Mouse (Mus musculus): Measurements from ENCODE around the gene Smyd3. TPM values are rescaled to one million over a fixed set of nuclear protein-coding genes. Genes with fewer than 3 reads are reported as not detected.

The Smyd3 gene
- polyA plus RNA-seq, 1 experiment from 2014 or later = 9.5 TPM

- Histone ChIP-seq H3K9me3 (replicated peaks) (no peaks in the 10 kb centered on the region), H3K4me2 (no peak overlapping the region), H3K4me1 (no peaks in the 10 kb centered on the region), H3K4me3 (no peak overlapping the region), H3K36me3 (no peaks in the 10 kb centered on the region), H3K27ac (no peak overlapping the region), H3K27me3 (replicated peaks) (no peaks in the 10 kb centered on the region), H3K9ac (no peak overlapping the region)
- 74% methylated on average over 3 of the region's 3 CpGs for WGBS (ENCODE audit: insufficient replicate concordance)
- ATAC-seq = no peak
Observed at GRCm38 (mm10) chr1:179126287-179126686, 391.6 kb downstream of the Smyd3 start.

DNA sequence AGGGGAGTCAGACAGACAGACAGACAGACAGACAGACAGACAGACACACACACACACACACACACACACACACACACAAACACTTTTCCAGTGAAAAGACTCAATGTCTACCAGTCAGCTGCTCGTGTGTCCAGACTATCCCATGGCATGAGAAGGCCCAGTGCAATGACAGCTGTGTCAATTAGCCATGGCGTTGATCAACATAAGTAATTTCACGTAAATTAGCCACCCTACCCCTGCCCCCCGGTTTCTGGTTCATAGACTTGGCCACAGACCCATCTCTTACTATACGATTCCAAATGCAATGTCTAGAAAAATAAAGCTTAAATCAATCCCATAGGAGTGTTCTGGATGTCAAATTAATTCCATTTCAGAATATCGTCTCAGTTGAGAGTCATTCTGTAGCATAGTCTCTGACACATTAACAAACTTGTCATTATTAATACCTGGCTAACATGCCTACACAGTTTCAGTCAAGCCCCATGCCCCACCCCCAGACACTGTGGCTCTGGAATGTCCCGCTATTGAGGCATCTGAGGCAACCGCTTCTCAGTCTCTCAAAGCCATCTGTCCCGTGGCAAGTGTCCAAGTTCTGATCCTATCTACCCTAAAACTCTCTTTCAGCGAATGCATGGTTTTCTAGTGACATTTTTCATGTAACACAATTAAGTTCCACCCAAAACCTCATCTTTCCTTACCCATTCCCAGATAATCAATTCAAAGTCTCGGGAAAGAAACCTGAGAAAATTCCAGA lies 395.2 kb downstream of the Smyd3 start:
- no peak overlapping the region for H3K9ac ChIP-seq
- H3K9me3 ChIP-seq (replicated peaks) = no peaks in the 10 kb centered on the region
- ATAC-seq = no peak
- H3K4me1 ChIP-seq = peaks cover 4% of the 10 kb centered on the region; the same call in 1 of the 2 replicates
- WGBS (ENCODE audit: insufficient replicate concordance) = 73% methylated on average over 11 of the region's 11 CpGs
- H3K27me3 ChIP-seq (replicated peaks) = no peaks in the 10 kb centered on the region
- H3K36me3 ChIP-seq = no peaks in the 10 kb centered on the region
- H3K4me3 ChIP-seq = no peak overlapping the region
- H3K27ac ChIP-seq = no peak overlapping the region
- no peak overlapping the region for H3K4me2 ChIP-seq

DNA sequence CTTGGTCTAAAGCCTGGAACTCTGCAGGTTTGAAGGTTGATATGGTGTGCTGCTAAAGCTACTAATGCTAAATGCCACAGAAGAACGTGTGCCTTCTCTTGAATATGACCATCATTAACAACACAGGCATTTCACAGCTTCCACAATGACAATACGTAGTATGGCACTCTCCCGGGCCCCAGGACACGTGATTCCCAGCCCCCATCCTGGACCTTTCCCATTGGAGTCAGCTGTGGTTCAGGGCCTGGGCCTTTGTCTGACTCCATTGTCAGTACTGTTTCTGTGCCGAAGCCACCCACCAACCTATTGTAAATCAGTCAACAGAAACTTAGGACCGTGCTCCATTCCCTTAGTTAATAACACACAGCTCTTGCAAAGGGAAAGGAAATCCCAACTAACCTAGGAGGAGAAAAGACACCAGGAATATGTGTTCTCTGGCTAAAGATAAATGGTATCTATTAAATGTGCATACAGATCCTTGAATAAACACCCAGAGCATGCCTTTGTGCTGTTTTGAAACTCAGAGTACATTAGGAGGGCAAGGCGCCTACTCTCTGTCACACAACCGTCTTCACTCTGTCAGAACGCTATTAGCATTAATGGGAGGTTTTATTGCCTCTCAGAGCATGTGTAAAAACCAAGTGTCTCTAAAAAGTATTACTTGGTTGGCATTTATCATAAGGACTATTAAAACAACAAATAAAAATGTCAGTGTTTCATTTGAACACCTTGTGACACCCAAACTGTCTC lies 397.4 kb downstream of the Smyd3 start:
- no peak overlapping the region for H3K9ac ChIP-seq
- no peak overlapping the region for H3K27ac ChIP-seq
- H3K27me3 ChIP-seq (replicated peaks) = no peaks in the 10 kb centered on the region
- 75% methylated on average over 9 of the region's 9 CpGs for WGBS (ENCODE audit: insufficient replicate concordance)
- ATAC-seq = no peak
- H3K4me3 ChIP-seq = no peak overlapping the region
- peaks cover 16% of the 10 kb centered on the region for H3K4me1 ChIP-seq
- no peak overlapping the region for H3K4me2 ChIP-seq
- no peaks in the 10 kb centered on the region for H3K36me3 ChIP-seq
- no peaks in the 10 kb centered on the region for H3K9me3 ChIP-seq (replicated peaks)

DNA sequence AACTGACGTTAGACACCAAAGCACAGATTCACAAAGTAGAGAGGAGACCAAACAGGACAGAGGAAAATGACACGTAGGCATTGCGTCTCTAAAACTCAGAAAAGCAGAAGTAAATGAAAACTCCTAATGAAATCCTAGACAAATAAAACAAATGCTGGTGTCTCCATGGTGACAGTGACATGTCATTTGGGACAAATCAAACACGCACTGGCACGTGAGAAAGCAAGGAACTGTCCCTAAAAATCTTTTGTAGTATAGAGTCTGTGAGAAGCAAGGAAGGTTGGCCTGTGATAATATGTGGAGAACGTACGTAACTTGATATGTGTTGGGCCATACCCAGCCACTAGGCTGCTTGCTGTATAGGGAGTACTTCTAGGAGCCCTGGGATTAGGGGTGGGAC lies 399.2 kb downstream of the Smyd3 start:
- ATAC-seq = no peak
- Histone ChIP-seq H3K4me1 (peaks cover 23% of the 10 kb centered on the region), H3K9ac (no peak overlapping the region), H3K27ac (no peak overlapping the region), H3K4me2 (no peak overlapping the region), H3K4me3 (no peak overlapping the region), H3K9me3 (replicated peaks) (peaks cover 4% of the 10 kb centered on the region; the same call in 1 of the 2 replicates), H3K27me3 (replicated peaks) (no peaks in the 10 kb centered on the region), H3K36me3 (no peaks in the 10 kb centered on the region)
- 70% methylated on average over 7 of the region's 7 CpGs for WGBS (ENCODE audit: insufficient replicate concordance)

- Histone ChIP-seq H3K27ac (peak overlapping the region; percentile 64), H3K4me1 (peaks cover 23% of the 10 kb centered on the region), H3K27me3 (replicated peaks) (no peaks in the 10 kb centered on the region), H3K9me3 (replicated peaks) (peaks cover 6% of the 10 kb centered on the region; the same call in 1 of the 2 replicates), H3K9ac (no peak overlapping the region; the same call in 1 of the 2 replicates), H3K4me2 (peak overlapping the region; percentile 44), H3K4me3 (no peak overlapping the region), H3K36me3 (no peaks in the 10 kb centered on the region)
- WGBS (ENCODE audit: insufficient replicate concordance) = 21% methylated on average over 10 of the region's 10 CpGs
- peak; percentile 71 for ATAC-seq
Observed at GRCm38 (mm10) chr1:179116729-179117663, 400.8 kb downstream of the Smyd3 start.

DNA sequence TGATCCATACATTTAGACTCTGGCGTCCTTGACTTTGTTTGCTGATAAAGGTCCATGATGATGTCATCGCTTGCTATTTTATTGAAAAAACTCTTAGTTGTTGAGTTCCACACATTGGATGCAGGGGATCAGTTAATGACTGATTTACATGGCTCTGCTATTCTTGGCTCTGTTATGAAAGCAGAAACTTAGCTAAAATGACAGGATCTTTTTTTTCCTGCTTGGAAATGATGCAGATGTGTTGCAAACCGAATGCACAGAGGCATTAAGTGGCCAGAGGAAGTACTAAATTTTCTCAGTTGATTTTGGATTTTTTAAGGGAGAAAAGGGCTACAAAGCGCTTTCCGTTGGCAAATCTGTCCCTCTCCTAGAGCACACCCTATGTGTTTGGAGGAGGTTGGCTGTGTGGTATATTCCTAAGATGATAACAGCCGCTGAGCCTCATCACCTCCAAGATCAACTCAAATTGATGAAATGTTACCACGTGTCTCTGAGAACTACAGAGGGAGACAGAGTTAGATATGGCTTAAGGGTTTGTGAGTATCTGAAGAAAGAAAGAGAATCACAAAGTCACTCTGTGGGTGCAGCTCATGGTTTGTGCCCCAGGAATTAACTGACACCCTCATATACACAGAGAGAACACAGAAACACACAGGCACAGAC lies 402.9 kb downstream of the Smyd3 start:
- no peak for ATAC-seq
- 66% methylated on average over 7 of the region's 7 CpGs for WGBS (ENCODE audit: insufficient replicate concordance)
- no peak overlapping the region for H3K4me2 ChIP-seq
- peaks cover 6% of the 10 kb centered on the region; the same call in 1 of the 2 replicates for H3K9me3 ChIP-seq (replicated peaks)
- H3K27ac ChIP-seq = no peak overlapping the region
- H3K9ac ChIP-seq = no peak overlapping the region
- no peaks in the 10 kb centered on the region for H3K36me3 ChIP-seq
- peaks cover 23% of the 10 kb centered on the region for H3K4me1 ChIP-seq
- H3K4me3 ChIP-seq = no peak overlapping the region
- H3K27me3 ChIP-seq (replicated peaks) = no peaks in the 10 kb centered on the region

- Histone ChIP-seq H3K4me1 (peaks cover 26% of the 10 kb centered on the region), H3K4me3 (no peak overlapping the region), H3K27me3 (replicated peaks) (no peaks in the 10 kb centered on the region), H3K4me2 (no peak overlapping the region), H3K36me3 (no peaks in the 10 kb centered on the region), H3K9ac (no peak overlapping the region), H3K27ac (no peak overlapping the region), H3K9me3 (replicated peaks) (peaks cover 6% of the 10 kb centered on the region; the same call in 1 of the 2 replicates)
- 79% methylated on average over 3 of the region's 3 CpGs for WGBS (ENCODE audit: insufficient replicate concordance)
- ATAC-seq = no peak
Observed at GRCm38 (mm10) chr1:179114385-179114784, 403.5 kb downstream of the Smyd3 start.

GRCm38 (mm10) chr1:179108759-179109158 lies 409.1 kb downstream of the Smyd3 start:
- no peak overlapping the region for H3K9ac ChIP-seq

GRCm38 (mm10) chr1:179107761-179108694 lies 409.8 kb downstream of the Smyd3 start:
- Histone ChIP-seq H3K9ac (no peak overlapping the region), H3K4me2 (peak overlapping the region; percentile 34), H3K9me3 (replicated peaks) (no peaks in the 10 kb centered on the region), H3K4me3 (peak overlapping the region; percentile 11; the same call in 1 of the 2 replicates), H3K27me3 (replicated peaks) (no peaks in the 10 kb centered on the region), H3K4me1 (peaks cover 25% of the 10 kb centered on the region), H3K36me3 (no peaks in the 10 kb centered on the region), H3K27ac (0 out of 2 replicates have a peak overlapping the region, but pooled peaks have one; percentile 45)
- ATAC-seq = no peak
- 56% methylated on average over 16 of the region's 16 CpGs for WGBS (ENCODE audit: insufficient replicate concordance)

More at GRCm38 (mm10) chr1:179108759-179109158, 409.1 kb downstream of the Smyd3 start:
- peaks cover 25% of the 10 kb centered on the region for H3K4me1 ChIP-seq
- H3K36me3 ChIP-seq = no peaks in the 10 kb centered on the region
- peak overlapping the region; percentile 11; the same call in 1 of the 2 replicates for H3K4me3 ChIP-seq
- peaks cover 3% of the 10 kb centered on the region; the same call in 1 of the 2 replicates for H3K9me3 ChIP-seq (replicated peaks)
- ATAC-seq = peak; percentile 51; the same call in 1 of the 2 replicates
- H3K27ac ChIP-seq = 0 out of 2 replicates have a peak overlapping the region, but pooled peaks have one; percentile 45
- H3K27me3 ChIP-seq (replicated peaks) = no peaks in the 10 kb centered on the region
- H3K4me2 ChIP-seq = peak overlapping the region; percentile 34
- 11% methylated on average over 7 of the region's 7 CpGs for WGBS (ENCODE audit: insufficient replicate concordance)

- no peaks in the 10 kb centered on the region for H3K27me3 ChIP-seq (replicated peaks)
- ATAC-seq = no peak
- H3K27ac ChIP-seq = no peak overlapping the region
- H3K9ac ChIP-seq = no peak overlapping the region
- H3K36me3 ChIP-seq = no peaks in the 10 kb centered on the region
- H3K4me2 ChIP-seq = no peak overlapping the region
- peaks cover 25% of the 10 kb centered on the region for H3K4me1 ChIP-seq
- WGBS (ENCODE audit: insufficient replicate concordance) = 75% methylated on average over 7 of the region's 7 CpGs
- H3K9me3 ChIP-seq (replicated peaks) = no peaks in the 10 kb centered on the region
- H3K4me3 ChIP-seq = no peak overlapping the region
Observed at GRCm38 (mm10) chr1:179107211-179107610, 410.6 kb downstream of the Smyd3 start.

All from liver, embryonic 12.5 days (tissue).